Mouse (Mus musculus) kidney, adult 10 weeks (tissue): ENCODE measurements around the gene Appl1. TPM values are rescaled to one million over a fixed set of nuclear protein-coding genes. Genes with fewer than 3 reads are reported as not detected.

Source experiments
- polyA plus RNA-seq: library from polyadenylated mRNA; stranded (reverse); fragments of 350-450 nt; fragmentation: Illumina TruSeq; extraction: RNeasy Lipid Tissue Mini Kit (QIAGEN cat#74804); gene quantifications from one replicate; pipeline ENCODE4 v1.2.3, GENCODE M21; 2014; ENCODE audit warnings: low read depth, low replicate concordance

Gene Appl1
- 44.7 TPM for polyA plus RNA-seq

DNA sequence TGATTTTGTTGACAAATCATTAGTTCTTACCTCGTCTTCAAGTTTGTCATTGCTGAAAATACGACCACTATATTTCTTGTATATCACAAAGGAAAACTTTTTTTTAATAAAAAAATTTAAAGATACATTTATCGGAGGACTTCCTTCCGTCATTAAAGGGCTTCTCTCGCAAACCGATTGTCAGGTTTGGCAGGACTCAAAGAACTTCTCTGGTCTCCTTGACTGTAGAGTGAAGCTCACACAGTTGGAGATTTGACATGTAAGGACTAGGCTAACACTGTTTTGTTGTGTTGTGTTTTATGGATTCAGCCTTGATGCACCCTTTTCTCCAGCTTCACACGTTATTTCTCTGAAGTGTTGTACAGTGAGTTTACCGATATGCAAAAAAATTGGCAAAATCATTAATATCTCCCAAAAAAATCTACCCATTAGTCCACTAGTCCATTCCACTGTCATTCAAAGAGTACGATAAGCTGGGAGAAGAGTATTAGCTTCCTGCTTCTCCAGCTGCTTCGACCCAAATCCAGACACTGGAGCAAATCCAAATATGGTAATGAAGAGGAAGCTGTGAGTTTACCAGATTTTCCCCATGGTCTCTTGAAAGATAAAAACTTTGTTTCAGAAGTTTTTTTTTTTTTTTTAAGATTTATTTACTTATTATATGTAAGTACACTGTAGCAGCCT, at the start of gene Appl1:
Gene Appl1, minus strand, starts transcription at position 127 of the 684 bp plus-strand sequence.

DNA sequence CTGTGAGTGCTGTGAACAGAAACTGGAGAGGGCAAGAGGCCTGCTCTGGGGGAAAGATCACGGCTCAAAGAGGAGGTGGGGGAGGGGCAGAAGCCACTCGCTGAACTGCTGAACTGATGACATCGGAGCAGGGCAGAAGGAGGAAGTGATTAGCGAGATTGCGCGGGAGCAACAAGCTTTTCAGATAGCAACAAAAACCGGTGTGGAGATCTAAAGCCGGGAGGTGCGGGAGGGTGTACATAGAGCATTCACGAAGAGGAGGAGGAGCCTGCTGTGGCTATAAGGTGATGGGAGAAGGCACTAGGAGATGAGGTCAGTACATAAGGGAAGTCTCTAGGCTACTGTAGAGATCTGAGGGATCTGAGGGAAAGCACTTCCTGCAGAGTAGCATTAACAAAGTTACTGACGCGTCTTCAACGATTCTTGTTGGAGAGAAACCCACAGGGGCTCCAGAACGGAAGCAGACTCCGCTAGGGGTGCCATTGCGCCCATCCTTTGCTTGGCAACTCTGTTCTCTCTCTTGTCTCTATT, 23.2 kb upstream of the Appl1 start, which contains the start of gene Hesx1:
Gene Hesx1, plus strand, starts transcription at position 206 of the 531 bp plus-strand sequence.

DNA sequence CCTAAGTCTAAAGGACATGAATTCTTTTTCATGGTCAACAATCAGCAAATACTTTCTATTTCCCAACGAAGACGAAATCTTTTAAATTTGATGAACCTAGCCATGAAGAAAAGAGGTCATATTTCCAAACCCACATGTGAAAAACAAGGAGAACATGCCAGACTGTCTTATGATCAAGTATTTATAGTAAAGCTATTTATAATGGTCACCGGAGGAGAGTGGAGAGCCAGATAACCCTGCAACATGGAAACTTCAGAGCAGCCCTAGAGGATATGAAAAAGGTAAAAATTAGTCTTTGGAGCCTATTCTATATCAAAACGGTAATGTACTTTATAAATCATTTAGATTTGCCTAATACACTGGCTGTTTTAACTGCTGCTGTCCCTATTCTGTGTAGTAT, 76.6 kb downstream of the Appl1 start, which contains the start of gene Asb14:
Gene Asb14, plus strand, starts transcription at position 166 of the 400 bp plus-strand sequence.

Other genes starting within 250 kb of the Appl1 start
- not detected for gene Asb14, start 76.7 kb downstream of the Appl1 start, polyA plus RNA-seq
- gene Hesx1, start 23.2 kb upstream of the Appl1 start, polyA plus RNA-seq = 3.1 TPM
- 4.1 TPM for gene Il17rd, start 67.7 kb upstream of the Appl1 start, polyA plus RNA-seq
- 47.0 TPM for gene Arhgef3, start 143.7 kb upstream of the Appl1 start, polyA plus RNA-seq